In genomic region chr5:147860076-147860448, GRCm38 (mm10) we compare ENCODE assay signal across 8 mouse cellular contexts. TPM values are rescaled to one million over a fixed set of nuclear protein-coding genes. Genes with fewer than 3 reads are reported as not detected.
DNase-seq lines count a peak whose midpoint lies in the region; ATAC-seq and TF ChIP-seq lines count a peak whose summit lies in the region.

No protein-coding gene starts in this region.

- peak overlapping the region; percentile 93 for H3K4me2 ChIP-seq in embryonic facial prominence, embryonic 13.5 days
- H3K4me2 ChIP-seq in intestine, postnatal 0 days (replicated peaks; ENCODE audit: low read depth), result peak overlapping the region; percentile 83
- peak overlapping the region; percentile 82 for H3K4me2 ChIP-seq in neural tube, embryonic 14.5 days (ENCODE audit: low read depth, low read length)

- peak overlapping the region; percentile 86 for H3K27ac ChIP-seq in embryonic facial prominence, embryonic 13.5 days
- peak overlapping the region; percentile 93 for H3K27ac ChIP-seq in intestine, postnatal 0 days (ENCODE audit: low read depth, low read length)
- peak overlapping the region; percentile 70 for H3K27ac ChIP-seq in neural tube, embryonic 14.5 days (ENCODE audit: low read depth, low read length)

- H3K9ac ChIP-seq in embryonic facial prominence, embryonic 13.5 days, result peak overlapping the region; percentile 94
- peak overlapping the region; percentile 76 for H3K9ac ChIP-seq in intestine, postnatal 0 days (ENCODE audit: low read depth, low read length)
- peak overlapping the region; percentile 73 for H3K9ac ChIP-seq in neural tube, embryonic 14.5 days (replicated peaks; ENCODE audit: low read depth, low read length)

- no peaks in the 10 kb centered on the region for H3K9me3 ChIP-seq in embryonic facial prominence, embryonic 13.5 days
- no peaks in the 10 kb centered on the region for H3K9me3 ChIP-seq in intestine, postnatal 0 days (ENCODE audit: control insufficient read depth)
- no peaks in the 10 kb centered on the region for H3K9me3 ChIP-seq in neural tube, embryonic 14.5 days (ENCODE audit: control insufficient read depth, low read length)

- intact Hi-C loops in left cerebral cortex, postnatal 25 days (cut with DNase I), result loop anchor here (1.0 to 5.0 kb wide), 2 partner anchors 323 to 430 kb away; partner anchors contain the start of gene Pan3

- ATAC-seq in embryonic facial prominence, embryonic 13.5 days (ENCODE audit: insufficient number of reproducible peaks, insufficient read depth, low FRiP score, low TSS enrichment, low read depth), result no peak; the same call in 1 of the 2 replicates
- peak; percentile 31; the same call in 1 of the 2 replicates for ATAC-seq in intestine, postnatal 0 days
- no peak; the same call in 1 of the 2 replicates for ATAC-seq in neural tube, embryonic 14.5 days (ENCODE audit: low read depth)

- peaks cover 29% of the 10 kb centered on the region for H3K36me3 ChIP-seq in embryonic facial prominence, embryonic 13.5 days
- H3K36me3 ChIP-seq in intestine, postnatal 0 days (ENCODE audit: control insufficient read depth, insufficient read depth), result peaks cover 27% of the 10 kb centered on the region
- H3K36me3 ChIP-seq in neural tube, embryonic 14.5 days (ENCODE audit: control insufficient read depth, insufficient read depth, low read length), result peaks cover 11% of the 10 kb centered on the region

- no peak for TF ChIP-seq POLR2A in lung, adult 2 months (IDR thresholded peaks at IDR 0.05; ENCODE audit: borderline replicate concordance, extremely low read depth, low read depth, low read length)

- DNase-seq in lung, adult 2 months, result no peak
- no peak for DNase-seq in lung, postnatal 14 days
- DNase-seq in cerebellum, adult 11-12 months, result no peak
- no peak for DNase-seq in urinary bladder, postnatal 14 days (ENCODE audit: low spot score)
- no peak for DNase-seq in left cerebral cortex, postnatal 25 days (ENCODE audit: low spot score in 2 of 2)

- no peaks in the 10 kb centered on the region for H3K27me3 ChIP-seq in embryonic facial prominence, embryonic 13.5 days
- no peaks in the 10 kb centered on the region for H3K27me3 ChIP-seq in intestine, postnatal 0 days (replicated peaks; ENCODE audit: control insufficient read depth, insufficient read depth, low read length)
- H3K27me3 ChIP-seq in neural tube, embryonic 14.5 days (ENCODE audit: control insufficient read depth, insufficient read depth, low read length), result no peaks in the 10 kb centered on the region

- peaks cover 9% of the 10 kb centered on the region for H3K4me1 ChIP-seq in lung, adult 2 months (ENCODE audit: control insufficient read depth, insufficient read depth, low read length)
- H3K4me1 ChIP-seq in embryonic facial prominence, embryonic 13.5 days, result peaks cover 16% of the 10 kb centered on the region
- H3K4me1 ChIP-seq in intestine, postnatal 0 days (replicated peaks; ENCODE audit: control insufficient read depth, insufficient read depth, low read length), result no peaks in the 10 kb centered on the region
- peaks cover 8% of the 10 kb centered on the region for H3K4me1 ChIP-seq in neural tube, embryonic 14.5 days (ENCODE audit: control insufficient read depth, insufficient read depth, low read length)

- H3K4me3 ChIP-seq in lung, adult 2 months (replicated peaks; ENCODE audit: extremely low read depth, low read depth, low read length), result peak overlapping the region; percentile 99
- peak overlapping the region; percentile 99 for H3K4me3 ChIP-seq in embryonic facial prominence, embryonic 13.5 days
- H3K4me3 ChIP-seq in intestine, postnatal 0 days (ENCODE audit: low read depth, low read length), result peak overlapping the region; percentile 94
- H3K4me3 ChIP-seq in neural tube, embryonic 14.5 days (ENCODE audit: low read depth, low read length), result peak overlapping the region; percentile 67

- TF ChIP-seq CTCF in lung, adult 2 months (IDR thresholded peaks at IDR 0.05; ENCODE audit: insufficient read depth, low read length), result no peak
- no peak for TF ChIP-seq CTCF in intestine, postnatal 0 days (IDR thresholded peaks at IDR 0.05; ENCODE audit: low read depth)

- 2% methylated on average over 18 of the region's 18 CpGs for WGBS in lung, adult 2 months
- WGBS in embryonic facial prominence, embryonic 13.5 days, result under 1% methylated on average over 18 of the region's 18 CpGs
- WGBS in intestine, postnatal 0 days, result 2% methylated on average over 18 of the region's 18 CpGs
- 1% methylated on average over 18 of the region's 18 CpGs for WGBS in neural tube, embryonic 14.5 days

RNA-seq across cellular contexts. Expression of gene Pomp, which starts 0.2 kb away (rescaled TPM):
- 33.9 and 47.1 TPM in 2 replicates for polyA plus RNA-seq in lung, adult 2 months (2012; rRNA removed)
- 438 and 500 TPM in 2 replicates for polyA plus RNA-seq in embryonic facial prominence, embryonic 13.5 days (2015; fragmentation: Nextera tagmentation; extraction: Ambion mirVana)
- polyA plus RNA-seq in intestine, postnatal 0 days (2015; fragmentation: Nextera tagmentation; extraction: Ambion mirVana), result 492 and 500 TPM in 2 replicates
- 514 and 515 TPM in 2 replicates for polyA plus RNA-seq in neural tube, embryonic 14.5 days (2014; fragmentation: Nextera tagmentation; extraction: Ambion mirVana)
- 100 to 1,000 TPM; 161 to 185 TPM for total RNA-seq in left cerebral cortex, postnatal 25 days (2021)

RNA-seq across cellular contexts. Expression of gene Slc46a3, which starts 34.6 kb away (rescaled TPM):
- polyA plus RNA-seq in lung, adult 2 months (2012; rRNA removed), result 41.4 and 46.5 TPM in 2 replicates
- 2.0 and 3.2 TPM in 2 replicates for polyA plus RNA-seq in embryonic facial prominence, embryonic 13.5 days (2015; fragmentation: Nextera tagmentation; extraction: Ambion mirVana)
- polyA plus RNA-seq in intestine, postnatal 0 days (2015; fragmentation: Nextera tagmentation; extraction: Ambion mirVana), result 263 and 296 TPM in 2 replicates
- polyA plus RNA-seq in neural tube, embryonic 14.5 days (2014; fragmentation: Nextera tagmentation; extraction: Ambion mirVana), result 3.7 and 6.2 TPM in 2 replicates
- 1 to 10 TPM; 7.6 to 8.6 TPM for total RNA-seq in left cerebral cortex, postnatal 25 days (2021)
